ENCODE assay signal across 25 mouse cellular contexts in the genomic region with DNA sequence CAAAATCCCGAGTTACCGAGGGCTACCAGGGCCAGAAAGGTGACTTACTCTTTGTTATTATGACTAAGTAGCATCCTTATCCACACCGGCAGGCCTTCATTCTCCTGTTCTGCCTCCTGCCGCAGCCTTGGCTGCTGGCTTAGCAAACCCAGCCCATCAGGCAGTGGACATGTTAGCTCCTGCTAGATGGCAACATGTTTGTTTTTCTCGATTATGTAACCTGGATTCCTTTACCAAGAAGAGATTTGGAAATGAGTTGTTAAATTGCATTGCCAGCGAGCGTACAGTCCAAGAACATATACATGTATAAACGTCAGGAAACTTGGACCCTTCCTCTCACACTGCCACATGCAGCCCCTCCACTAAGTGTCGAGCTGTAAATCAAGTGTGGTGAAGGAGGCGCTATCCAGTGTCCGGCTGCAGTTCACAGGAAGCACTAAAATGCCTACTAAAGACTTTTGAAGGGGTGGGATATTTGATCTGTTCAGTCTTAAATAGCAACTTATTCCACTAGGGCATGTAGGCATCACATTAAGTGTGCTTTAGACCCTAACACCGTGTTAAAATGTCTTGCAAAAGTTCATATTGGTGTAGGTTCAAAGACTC. TPM values are rescaled to one million over a fixed set of nuclear protein-coding genes. Genes with fewer than 3 reads are reported as not detected.
A peak's percentile ranks its signal among the peaks of the same experiment; 100 is the strongest.
DNase-seq lines count a peak whose midpoint lies in the region; ATAC-seq and TF ChIP-seq lines count a peak whose summit lies in the region.
"Had no signal": no experiment of that assay in that cellular context is flagged by ENCODE, and none has a peak within 500 bp of the region (broad histone marks: within the 10 kb centered on the region; RNA-seq: fewer than 3 reads in every experiment).

No protein-coding gene starts in this region.

- no peak for TF ChIP-seq EP300 in lung, postnatal 0 days (IDR thresholded peaks at IDR 0.05)
- no peak for TF ChIP-seq EP300 in heart, adult 2 months (IDR thresholded peaks at IDR 0.05; ENCODE audit: insufficient read depth, low read depth, low read length)

- H3K4me3 ChIP-seq in gastrocnemius, adult 2 months, result peak overlapping the region; percentile 21; the same call in 1 of the 2 replicates
- H3K4me3 ChIP-seq in lung, postnatal 0 days (ENCODE audit: low read depth, low read length), result no peak overlapping the region
- no peak overlapping the region for H3K4me3 ChIP-seq in limb, embryonic 10.5 days
- no peak overlapping the region for H3K4me3 ChIP-seq in heart, adult 2 months
- H3K4me3 ChIP-seq: hindbrain, embryonic 15.5 days; intestine, embryonic 15.5 days; left cerebral cortex, adult 2 months; liver, embryonic 13.5 days; lung, embryonic 15.5 days; megakaryocyte, embryonic 14.5 days; midbrain, embryonic 15.5 days had no signal

- peak; percentile 23 for ATAC-seq in lung, postnatal 0 days
- ATAC-seq: forebrain, postnatal 0 days; intestine, embryonic 15.5 days; midbrain, embryonic 15.5 days had no signal

- intact Hi-C loops in gastrocnemius, adult 2 months (cut with DNase I), result no loop called here
- intact Hi-C loops in heart, adult 2 months (cut with DNase I), result no loop called here

- TF ChIP-seq POLR2A in heart, adult 2 months (IDR thresholded peaks at IDR 0.05; ENCODE audit: insufficient read depth, low read depth, low read length), result no peak

- no peaks in the 10 kb centered on the region for H3K4me1 ChIP-seq in lung, postnatal 0 days (ENCODE audit: insufficient read depth, low read depth, low read length)
- peaks cover 54% of the 10 kb centered on the region for H3K4me1 ChIP-seq in limb, embryonic 10.5 days
- no peaks in the 10 kb centered on the region for H3K4me1 ChIP-seq in heart, adult 2 months (ENCODE audit: control insufficient read depth, insufficient read depth, low read length)
- H3K4me1 ChIP-seq: hindbrain, embryonic 15.5 days; liver, embryonic 13.5 days; midbrain, embryonic 15.5 days had no signal

- no peak for TF ChIP-seq CTCF in gastrocnemius, adult 2 months (IDR thresholded peaks at IDR 0.05)
- TF ChIP-seq CTCF in lung, postnatal 0 days (IDR thresholded peaks at IDR 0.05), result no peak
- no peak for TF ChIP-seq CTCF in heart, adult 2 months (IDR thresholded peaks at IDR 0.05)

- no peak for DNase-seq in gastrocnemius, adult 2 months
- DNase-seq in gastrocnemius, postnatal 25 days, result no peak
- DNase-seq in lung, postnatal 0 days (ENCODE audit: low spot score), result peak; percentile 42
- DNase-seq in lung, postnatal 10 days, result no peak
- DNase-seq in limb, embryonic 10.5 days (ENCODE audit: low spot score), result no peak
- DNase-seq in adrenal gland, postnatal 10 days, result no peak
- no peak for DNase-seq in heart, adult 2 months
- DNase-seq: cerebellum, adult 18-20 months; cerebellum, postnatal 25 days; forebrain, postnatal 0 days; heart, adult 11 months; heart, postnatal 4 days; kidney, postnatal 36 days; layer of hippocampus, adult 9-11 months; left cerebral cortex, postnatal 4 days; liver, embryonic 13.5 days; right cerebral cortex, postnatal 25 days; thymus, postnatal 14 days had no signal

- no peak overlapping the region for H3K9ac ChIP-seq in lung, postnatal 0 days (replicated peaks; ENCODE audit: low read depth)
- no peak overlapping the region for H3K9ac ChIP-seq in heart, adult 2 months (ENCODE audit: low read depth, low read length)
- H3K9ac ChIP-seq: forebrain, postnatal 0 days; hindbrain, embryonic 15.5 days; intestine, embryonic 15.5 days; liver, embryonic 13.5 days; lung, embryonic 15.5 days; midbrain, embryonic 15.5 days had no signal

- no peaks in the 10 kb centered on the region for H3K9me3 ChIP-seq in lung, postnatal 0 days (ENCODE audit: low read length)
- H3K9me3 ChIP-seq in limb, embryonic 10.5 days (replicated peaks), result no peaks in the 10 kb centered on the region
- H3K9me3 ChIP-seq: hindbrain, embryonic 15.5 days; intestine, embryonic 15.5 days; liver, embryonic 13.5 days; lung, embryonic 15.5 days; megakaryocyte, embryonic 14.5 days; midbrain, embryonic 15.5 days had no signal

- 50% methylated on average over 12 of the region's 12 CpGs for WGBS in lung, postnatal 0 days
- WGBS in limb, embryonic 10.5 days, result 54% methylated on average over 12 of the region's 12 CpGs
- WGBS in heart, adult 2 months, result 85% methylated on average over 12 of the region's 12 CpGs

- no peaks in the 10 kb centered on the region for H3K36me3 ChIP-seq in lung, postnatal 0 days (ENCODE audit: insufficient read depth, low read length)
- no peaks in the 10 kb centered on the region for H3K36me3 ChIP-seq in limb, embryonic 10.5 days
- no peaks in the 10 kb centered on the region for H3K36me3 ChIP-seq in heart, adult 2 months (ENCODE audit: control insufficient read depth, insufficient read depth, low read length)
- H3K36me3 ChIP-seq: hindbrain, embryonic 15.5 days; intestine, embryonic 15.5 days; liver, embryonic 13.5 days; lung, embryonic 15.5 days; midbrain, embryonic 15.5 days had no signal

- H3K79me2 ChIP-seq in heart, adult 2 months (replicated peaks; ENCODE audit: control insufficient read depth, insufficient read depth, low read length), result no peaks in the 10 kb centered on the region

- H3K27ac ChIP-seq in gastrocnemius, adult 2 months, result peak overlapping the region; percentile 74
- H3K27ac ChIP-seq in lung, postnatal 0 days (ENCODE audit: low read length), result no peak overlapping the region
- peak overlapping the region; percentile 53; the same call in 1 of the 2 replicates for H3K27ac ChIP-seq in limb, embryonic 10.5 days
- H3K27ac ChIP-seq in heart, adult 2 months, result no peak overlapping the region
- H3K27ac ChIP-seq: hindbrain, embryonic 15.5 days; intestine, embryonic 15.5 days; left cerebral cortex, adult 2 months; liver, embryonic 13.5 days; lung, embryonic 15.5 days; midbrain, embryonic 15.5 days had no signal

- no peak overlapping the region for H3K4me2 ChIP-seq in lung, postnatal 0 days (replicated peaks; ENCODE audit: low read depth, low read length)
- H3K4me2 ChIP-seq: hindbrain, embryonic 15.5 days; intestine, embryonic 15.5 days; liver, embryonic 13.5 days; lung, embryonic 15.5 days; midbrain, embryonic 15.5 days had no signal

- H3K27me3 ChIP-seq in lung, postnatal 0 days (replicated peaks; ENCODE audit: insufficient read depth, low read length), result no peaks in the 10 kb centered on the region
- no peaks in the 10 kb centered on the region for H3K27me3 ChIP-seq in limb, embryonic 10.5 days (ENCODE audit: low read depth, poor library complexity, severe bottlenecking)
- H3K27me3 ChIP-seq in heart, adult 2 months (ENCODE audit: control insufficient read depth, insufficient read depth, low read length), result no peaks in the 10 kb centered on the region
- H3K27me3 ChIP-seq: CH12.LX; hindbrain, embryonic 15.5 days; intestine, embryonic 15.5 days; liver, embryonic 13.5 days; lung, embryonic 15.5 days; midbrain, embryonic 15.5 days had no signal

RNA-seq across cellular contexts. Expression of gene Cenpf, which starts 18.3 kb away (rescaled TPM):
- under 1 TPM; 0.03 to 0.05 TPM for total RNA-seq in gastrocnemius, adult 2 months (2021)
- 1 to 10 TPM; 1.0 to 1.1 TPM for total RNA-seq in gastrocnemius, postnatal 25 days (2021)
- 4.1 and 6.3 TPM in 2 replicates for polyA plus RNA-seq in lung, postnatal 0 days (2015; fragmentation: Nextera tagmentation; extraction: Ambion mirVana)
- polyA plus RNA-seq in limb, embryonic 10.5 days (2016; fragmentation: Nextera tagmentation; extraction: Ambion mirVana), result 78.5 and 93.0 TPM in 2 replicates
- total RNA-seq in adrenal gland, postnatal 10 days (2021), result 10 to 100 TPM; 12.0 to 16.0 TPM
- total RNA-seq in heart, adult 2 months (2021), result 1 to 10 TPM; 5.4 to 5.5 TPM
- polyA plus RNA-seq in heart, adult 2 months (2012; rRNA removed), result 2.0 and 2.9 TPM in 2 replicates

RNA-seq across cellular contexts. Expression of gene Ptpn14, which starts 21.9 kb away (rescaled TPM):
- total RNA-seq in gastrocnemius, adult 2 months (2021), result 10 to 100 TPM in 1 of 2 experiments, 1 to 10 TPM in 1; 9.3 to 15.1 TPM
- 10 to 100 TPM; 10.7 to 13.9 TPM for total RNA-seq in gastrocnemius, postnatal 25 days (2021)
- 4.9 and 5.2 TPM in 2 replicates for polyA plus RNA-seq in lung, postnatal 0 days (2015; fragmentation: Nextera tagmentation; extraction: Ambion mirVana)
- 5.4 and 6.3 TPM in 2 replicates for polyA plus RNA-seq in limb, embryonic 10.5 days (2016; fragmentation: Nextera tagmentation; extraction: Ambion mirVana)
- total RNA-seq in adrenal gland, postnatal 10 days (2021), result 10 to 100 TPM; 24.1 to 27.7 TPM
- 10 to 100 TPM; 29.3 to 30.1 TPM for total RNA-seq in heart, adult 2 months (2021)
- 11.9 and 13.5 TPM in 2 replicates for polyA plus RNA-seq in heart, adult 2 months (2012; rRNA removed)

Comparison
In these comparisons a context has a peak if more than half of its experiments do, and no peak if none do; other contexts are left out.
1. H3K27ac ChIP-seq: peak in gastrocnemius, adult 2 months (single experiment) and limb, embryonic 10.5 days (single experiment); none in lung, postnatal 0 days (single experiment) and heart, adult 2 months (single experiment).